Mouse (Mus musculus) cerebellum, adult 9-10 months (tissue): ENCODE measurements around the gene Myl9.
"Not testable (repeated sequence)": the region's sequence is repeated elsewhere in the genome, so short reads cannot be mapped to it uniquely, and the experiment has no call there.

Experiments
- DNase-seq: peaks from one replicate; pipeline ENCODE4 v3.0.0; 2022

Myl9 gene

GRCm38 (mm10) chr2:156787090-156787775, 12.0 kb downstream of the Myl9 start:
- DNase-seq: no peak

- peak; percentile 30 for DNase-seq
Measured at GRCm38 (mm10) chr2:156787776-156788105, 12.5 kb downstream of the Myl9 start.

GRCm38 (mm10) chr2:156788836-156789235, 13.6 kb downstream of the Myl9 start:
- DNase-seq: no peak

- no peak for DNase-seq
Measured at GRCm38 (mm10) chr2:156798516-156798915, 23.3 kb downstream of the Myl9 start.

- DNase-seq: no peak
Measured at GRCm38 (mm10) chr2:156801045-156801444, 25.8 kb downstream of the Myl9 start.

- not testable (repeated sequence) for DNase-seq
Measured at GRCm38 (mm10) chr2:156802116-156802515, 26.9 kb downstream of the Myl9 start.

GRCm38 (mm10) chr2:156803698-156804372, 28.6 kb downstream of the Myl9 start:
- no peak for DNase-seq

GRCm38 (mm10) chr2:156804589-156804988, 29.4 kb downstream of the Myl9 start:
- DNase-seq: no peak

- DNase-seq: no peak
Measured at GRCm38 (mm10) chr2:156806886-156807285, 31.7 kb downstream of the Myl9 start.

- peak; percentile 71 for DNase-seq
Measured at GRCm38 (mm10) chr2:156809579-156809978, 34.4 kb downstream of the Myl9 start.

- DNase-seq: no peak
Measured at GRCm38 (mm10) chr2:156810716-156811115, 35.5 kb downstream of the Myl9 start.

GRCm38 (mm10) chr2:156811556-156811955, 36.3 kb downstream of the Myl9 start:
- DNase-seq: no peak

GRCm38 (mm10) chr2:156814344-156814801, 39.2 kb downstream of the Myl9 start:
- DNase-seq: no peak

GRCm38 (mm10) chr2:156814893-156815292, 39.7 kb downstream of the Myl9 start:
- no peak for DNase-seq

GRCm38 (mm10) chr2:156815412-156815811, 40.2 kb downstream of the Myl9 start:
- DNase-seq: no peak

GRCm38 (mm10) chr2:156816116-156816515, 40.9 kb downstream of the Myl9 start:
- DNase-seq: no peak

- DNase-seq: not testable (repeated sequence)
Measured at GRCm38 (mm10) chr2:156825128-156825527, 49.9 kb downstream of the Myl9 start.
